Mouse (Mus musculus) A20 (cell line): ENCODE results near the gene Fcho2.

ENCODE experiments used
- DNase-seq: peaks from one replicate; pipeline ENCODE4 v3.0.0-alpha.2; 2011; ENCODE audit warnings: low read depth, low spot score

Gene Fcho2

DNA sequence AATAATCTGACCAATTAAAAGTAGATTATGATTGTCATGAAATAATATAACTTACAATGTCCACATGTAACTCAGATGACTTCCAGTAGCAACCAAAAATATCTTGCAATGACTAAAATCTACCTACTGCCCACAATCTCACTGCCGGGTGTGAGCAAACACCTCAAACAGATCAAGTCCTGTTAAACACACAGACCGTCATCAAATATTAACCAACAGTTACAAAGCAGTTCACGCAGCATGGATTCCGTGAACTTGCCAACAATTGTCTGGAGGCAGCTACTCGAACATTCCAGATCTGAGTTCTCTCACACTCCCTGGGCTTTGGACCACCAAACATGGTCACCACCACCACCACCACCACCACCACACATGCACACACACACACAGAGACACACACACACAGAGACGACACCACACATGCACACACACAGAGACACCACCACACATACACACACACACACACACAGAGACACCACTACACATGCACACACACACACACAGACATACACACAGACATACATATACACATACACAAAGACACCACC, 99.7 kb downstream of the Fcho2 start:
- no peak for DNase-seq

DNA sequence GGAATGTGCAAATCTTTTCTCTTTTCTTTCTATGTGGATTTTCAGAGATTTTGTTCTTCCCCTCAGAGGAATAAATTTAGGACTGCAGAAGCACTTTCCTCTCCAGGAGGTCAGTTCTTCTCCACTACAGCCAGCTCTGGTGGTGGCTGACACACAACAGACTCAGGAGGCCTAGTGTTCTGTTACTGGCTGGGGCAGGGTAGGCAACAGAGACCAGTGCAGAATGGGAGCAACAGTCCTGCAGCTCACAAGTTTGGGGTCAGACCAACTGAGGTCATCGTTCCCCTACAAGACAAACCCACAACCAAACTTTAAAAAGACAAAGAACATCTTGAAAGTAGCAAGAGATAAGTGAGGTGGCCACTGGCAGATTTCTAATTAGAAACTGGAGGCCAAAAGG, 104.6 kb downstream of the Fcho2 start:
- no peak for DNase-seq

DNA sequence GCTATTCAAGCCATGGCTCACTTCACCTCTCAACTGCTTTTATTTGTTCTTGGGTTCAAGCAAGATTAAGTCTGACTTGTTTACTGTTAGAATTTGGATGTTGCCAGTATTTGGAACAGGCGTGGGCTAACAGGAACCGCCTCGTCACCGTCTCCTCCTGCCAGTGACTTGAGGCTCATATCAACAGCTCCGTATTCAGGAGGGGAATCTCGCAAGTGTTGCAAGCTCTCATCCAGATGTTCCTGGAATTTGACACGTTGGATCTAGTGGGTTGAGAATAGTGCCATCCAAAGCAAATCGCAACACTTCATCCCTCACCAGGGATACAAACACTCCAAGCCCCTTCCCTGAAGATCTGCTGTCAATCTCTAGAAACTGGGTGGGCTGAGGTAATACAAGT, 105.0 kb downstream of the Fcho2 start:
- DNase-seq: no peak

DNA sequence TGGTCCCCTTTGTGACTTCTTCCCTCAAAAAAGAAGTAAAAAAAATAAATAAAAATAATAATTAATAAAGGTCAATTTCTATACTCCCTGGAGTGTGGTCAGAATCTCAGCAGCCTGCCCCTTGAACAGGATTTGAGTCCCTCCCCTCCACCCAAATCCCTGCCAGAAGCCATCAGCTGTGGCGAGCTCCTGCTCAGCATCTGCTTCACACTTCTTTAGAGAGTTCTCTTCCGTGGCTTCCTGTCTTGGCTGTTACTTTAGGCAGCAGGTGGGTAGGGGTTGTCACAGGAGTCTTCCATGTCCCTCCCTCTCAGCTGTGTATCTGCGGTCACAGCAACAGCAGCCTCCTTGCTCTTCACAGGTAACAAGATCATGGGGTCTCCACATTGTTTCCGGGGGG, 109.7 kb downstream of the Fcho2 start:
- no peak for DNase-seq

DNA sequence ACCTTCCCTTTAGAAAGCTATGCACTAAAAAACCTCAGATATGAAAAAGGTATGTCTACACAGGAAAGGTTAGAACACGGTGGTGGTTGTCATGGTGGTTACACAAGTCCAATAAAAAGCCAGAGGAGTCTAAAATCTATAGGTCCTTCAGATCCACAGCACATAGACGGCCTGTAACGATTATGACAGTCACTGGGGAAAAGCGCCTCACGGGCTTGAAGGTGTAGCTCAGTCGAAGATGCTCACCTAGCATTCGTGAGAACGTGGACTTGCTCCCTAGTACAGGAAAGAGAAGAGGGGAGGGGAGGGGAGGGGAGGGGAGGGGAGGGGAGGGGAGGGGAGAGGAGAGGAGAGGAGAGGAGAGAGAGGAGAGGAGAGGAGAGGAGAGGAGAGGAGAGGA, 111.5 kb downstream of the Fcho2 start:
- DNase-seq: no peak

DNA sequence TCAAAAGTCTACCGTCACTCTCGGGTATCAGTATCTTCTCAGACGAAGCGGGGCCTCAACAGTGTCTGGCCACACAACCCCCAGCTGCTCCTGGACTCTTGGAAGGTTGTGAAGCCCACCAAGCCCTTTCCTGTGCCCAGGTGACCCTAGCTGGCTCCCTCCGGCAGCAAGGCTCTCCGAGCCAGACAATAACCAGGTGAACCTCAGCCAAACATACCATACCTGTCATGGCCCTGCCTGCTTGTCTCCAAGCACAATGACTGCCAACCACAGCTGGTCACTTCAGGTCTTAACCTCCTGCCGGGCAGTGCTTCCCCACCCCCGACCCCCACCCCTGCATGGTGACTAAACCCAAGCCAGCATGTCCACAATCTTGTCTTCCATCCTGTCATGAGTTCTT, 112.9 kb downstream of the Fcho2 start:
- no peak for DNase-seq

DNA sequence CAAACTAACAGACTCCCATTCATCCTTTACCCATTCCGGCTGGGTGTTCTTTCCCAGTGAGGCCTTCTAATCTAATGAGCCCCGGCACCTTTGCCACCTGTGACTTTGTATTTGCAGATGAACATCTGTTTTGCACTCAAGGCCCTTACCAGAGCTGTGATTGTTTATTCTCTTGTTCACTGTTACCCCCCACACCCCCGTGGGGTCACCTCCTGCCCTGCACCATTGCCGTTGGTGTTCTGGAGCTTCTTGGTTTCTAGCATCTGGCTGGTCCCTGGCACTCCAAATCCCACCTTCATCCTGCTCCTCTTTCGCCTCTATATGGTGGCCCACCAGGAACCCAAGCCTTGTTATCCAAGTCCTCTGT, 114.0 kb downstream of the Fcho2 start:
- DNase-seq: no peak

DNA sequence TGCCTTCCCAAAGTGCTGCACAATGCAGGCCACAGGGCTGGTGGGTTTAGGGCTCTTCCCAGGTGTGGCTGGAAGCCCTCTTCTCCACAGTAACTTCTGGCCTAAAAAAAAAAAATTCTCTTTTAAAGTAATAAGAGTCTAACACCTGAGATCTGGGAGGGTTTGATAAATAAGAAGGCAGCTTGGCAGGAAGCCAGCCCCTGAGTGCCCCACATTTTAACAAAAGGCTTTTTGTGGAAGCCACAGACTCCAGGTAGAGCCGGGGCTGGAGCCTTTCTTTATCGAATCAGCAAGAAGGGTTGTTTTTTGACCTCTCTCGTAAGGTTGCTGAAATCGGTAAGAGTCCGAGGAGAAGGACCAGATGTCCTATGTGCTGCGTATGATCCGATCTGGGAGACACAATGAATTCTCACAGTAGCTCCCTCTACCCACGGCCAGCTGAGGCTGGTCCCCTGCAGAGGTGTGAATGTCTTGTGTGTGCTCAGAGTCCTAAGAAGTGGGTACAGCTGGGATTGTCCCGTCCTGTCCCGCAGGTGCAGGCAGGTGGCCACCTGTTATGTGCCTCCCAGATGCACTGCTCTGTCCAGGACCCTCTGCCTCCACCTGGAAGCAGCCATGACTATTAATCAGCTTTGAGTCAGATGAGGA, 114.5 kb downstream of the Fcho2 start:
- no peak for DNase-seq

DNA sequence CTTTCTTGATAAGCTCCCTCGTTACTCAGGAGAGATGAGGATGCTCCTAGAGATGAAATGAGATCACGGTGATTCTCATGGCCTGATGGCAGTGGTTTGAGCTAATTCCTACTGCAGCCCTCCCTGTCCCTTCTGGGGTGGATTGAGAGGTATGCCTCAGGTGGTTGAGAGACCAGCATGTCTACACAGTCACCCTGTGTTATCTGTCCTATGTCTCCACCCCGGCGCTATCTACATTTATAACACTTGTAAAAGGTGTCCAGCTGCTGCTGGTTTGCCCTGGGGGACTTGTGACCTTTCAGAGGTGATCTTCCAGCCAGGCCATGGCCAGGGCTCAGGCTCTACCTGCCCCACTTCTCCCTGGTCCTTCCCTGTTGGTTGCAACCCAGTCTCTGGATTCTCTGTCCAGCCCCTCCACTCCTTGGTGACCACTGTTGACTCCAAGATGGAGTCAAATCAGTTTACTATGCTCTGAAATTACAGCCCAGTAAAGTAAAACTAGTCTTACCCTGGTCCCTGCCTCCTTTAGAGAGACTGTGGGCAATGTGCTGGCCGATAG, 115.2 kb downstream of the Fcho2 start:
- no peak for DNase-seq

DNA sequence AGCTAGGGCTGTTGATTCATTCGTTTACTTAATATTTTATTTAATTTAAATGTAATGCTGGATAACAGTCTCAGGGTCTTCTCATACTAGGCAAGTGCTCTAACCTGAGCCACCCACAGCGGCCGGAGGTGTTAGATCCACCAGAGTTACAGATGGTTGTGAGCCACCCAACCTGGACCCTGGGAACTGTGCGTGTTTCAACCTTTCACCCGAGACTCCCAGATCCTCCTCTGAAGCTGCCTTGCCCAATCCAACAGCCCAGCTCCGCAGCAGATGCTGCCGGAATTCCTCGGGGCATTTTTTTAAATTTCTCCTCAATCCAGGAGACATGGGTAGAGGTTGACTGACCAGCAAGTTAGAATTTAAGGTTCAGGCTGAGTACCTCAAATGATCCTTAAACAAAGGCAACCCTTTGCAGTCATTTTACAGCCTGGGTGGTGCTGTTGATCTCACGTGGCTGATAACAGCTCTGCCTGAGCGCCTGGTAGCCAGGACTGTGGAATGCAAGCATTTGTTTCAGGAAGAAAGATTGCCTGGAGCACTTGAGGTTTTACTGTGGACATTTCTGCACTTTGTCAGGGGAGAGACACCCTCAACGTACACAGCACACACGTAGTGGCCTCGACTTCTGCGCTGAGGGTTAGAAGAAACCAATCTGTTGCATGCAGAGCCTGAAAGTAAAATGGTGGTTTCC, 116.1 kb downstream of the Fcho2 start:
- no peak for DNase-seq

DNA sequence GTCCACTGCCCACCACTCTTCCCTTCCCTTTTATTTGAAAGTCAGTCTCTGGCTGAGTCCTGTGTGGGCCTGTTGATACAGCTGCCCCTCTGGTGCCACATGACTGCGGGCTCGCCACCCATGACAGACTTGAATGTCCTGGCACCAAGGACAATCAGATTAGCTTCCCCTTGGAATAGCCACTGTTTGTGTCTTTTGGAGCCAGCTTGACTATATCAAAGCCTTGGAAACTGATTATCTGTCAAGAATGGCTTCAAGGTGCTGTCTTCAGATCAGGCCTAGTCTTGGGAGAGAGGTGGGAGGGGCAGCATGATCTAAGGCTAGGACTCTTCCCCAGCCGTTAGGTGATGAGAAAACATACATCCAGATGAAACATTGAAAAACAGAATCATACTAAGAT, 118.5 kb downstream of the Fcho2 start:
- DNase-seq: no peak

DNA sequence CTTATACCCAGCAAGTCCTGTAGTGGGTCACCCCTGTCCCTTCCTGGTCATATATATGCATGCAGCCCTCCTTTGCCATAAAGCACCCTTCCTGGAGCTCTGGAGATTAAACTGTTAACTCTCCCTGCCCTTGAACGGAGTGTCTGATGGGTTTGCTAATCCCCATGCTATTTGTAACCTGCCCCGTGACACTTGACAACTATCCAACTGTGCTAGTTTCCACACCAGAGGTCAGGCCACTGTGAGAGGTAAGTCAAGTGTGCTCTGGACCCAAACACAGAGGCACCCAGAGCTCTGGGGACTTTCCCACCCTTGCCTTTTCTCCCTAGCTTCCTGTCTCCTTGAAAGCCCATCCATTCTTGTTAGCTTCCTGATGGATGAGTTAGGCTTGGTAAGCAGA, 119.7 kb downstream of the Fcho2 start:
- DNase-seq: no peak

DNA sequence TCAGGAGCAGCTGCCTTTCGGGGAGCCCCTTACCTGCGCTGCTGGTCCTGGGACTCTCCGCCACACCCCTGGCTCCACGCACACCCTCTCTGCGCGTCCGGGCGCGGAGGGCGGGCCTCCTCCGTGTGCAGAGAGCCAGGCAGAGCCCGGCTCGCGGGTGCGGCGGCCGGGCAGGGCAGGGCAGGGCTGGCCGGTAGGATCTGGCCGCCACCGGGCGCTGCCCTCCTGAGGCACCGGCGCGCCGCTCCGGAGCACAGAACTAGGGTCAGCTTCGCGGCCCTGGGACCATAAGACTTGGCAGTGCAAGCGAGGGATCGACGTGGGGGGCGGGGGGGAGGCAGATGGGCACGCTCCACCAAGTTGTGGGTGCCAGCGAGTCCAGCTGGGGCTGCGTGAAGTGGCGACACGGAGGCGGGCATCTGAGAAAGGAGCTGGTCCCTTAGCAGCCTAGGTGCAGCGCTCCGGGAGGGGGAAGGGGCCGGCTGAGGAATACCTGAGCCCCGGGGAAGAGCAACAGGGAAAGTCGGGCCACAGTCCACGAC, 120.4 kb downstream of the Fcho2 start, which contains the start of gene Tmem171:
Gene Tmem171, minus strand, starts transcription at position 62 of the 542 bp plus-strand sequence.
- DNase-seq: no peak

DNA sequence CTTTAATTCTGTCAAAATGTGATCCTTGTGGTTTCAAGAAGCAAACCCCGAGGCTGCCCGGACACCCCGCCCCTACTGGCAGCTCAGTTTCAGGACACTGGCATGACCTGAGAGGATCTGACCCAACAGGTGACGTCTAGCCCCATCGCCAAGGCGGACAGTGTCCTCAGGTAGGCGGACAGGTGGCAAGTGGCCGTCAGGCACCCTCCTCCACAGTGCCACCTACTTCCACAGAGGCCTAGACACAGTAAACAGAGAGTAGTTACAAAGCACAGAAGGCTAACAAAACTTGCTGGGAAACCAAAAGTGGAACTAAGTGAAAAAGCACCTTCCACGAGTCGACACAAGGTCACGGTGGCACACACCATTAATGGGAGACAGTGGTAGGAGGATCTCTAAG, 121.9 kb downstream of the Fcho2 start:
- DNase-seq: peak; percentile 76

DNA sequence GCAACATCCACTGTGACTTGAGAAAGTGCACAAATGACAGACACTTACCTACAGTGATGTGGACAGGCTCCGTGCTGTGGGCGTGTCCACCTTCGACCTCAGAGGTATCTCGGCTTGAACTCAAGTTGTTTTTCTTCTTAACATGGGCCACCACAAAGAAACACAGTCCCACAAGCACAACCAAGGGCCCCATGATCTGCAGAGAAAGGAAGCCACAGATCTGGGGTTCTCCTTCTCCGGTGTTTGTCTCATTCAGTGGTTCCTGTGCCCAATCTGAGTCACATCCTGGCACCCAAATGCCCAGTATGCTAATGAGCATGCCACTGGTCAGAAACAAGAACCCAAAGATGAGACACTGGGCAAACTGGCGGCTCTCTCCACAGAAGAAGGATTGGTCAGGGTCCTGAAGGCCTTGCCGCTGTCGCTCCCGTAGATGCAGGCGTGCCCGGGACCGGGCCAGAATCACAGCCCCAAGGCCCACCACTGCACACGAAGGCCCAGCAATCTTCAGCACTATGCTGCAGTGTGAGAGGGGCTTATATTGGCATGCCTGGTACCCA, 123.2 kb downstream of the Fcho2 start:
- DNase-seq: no peak

DNA sequence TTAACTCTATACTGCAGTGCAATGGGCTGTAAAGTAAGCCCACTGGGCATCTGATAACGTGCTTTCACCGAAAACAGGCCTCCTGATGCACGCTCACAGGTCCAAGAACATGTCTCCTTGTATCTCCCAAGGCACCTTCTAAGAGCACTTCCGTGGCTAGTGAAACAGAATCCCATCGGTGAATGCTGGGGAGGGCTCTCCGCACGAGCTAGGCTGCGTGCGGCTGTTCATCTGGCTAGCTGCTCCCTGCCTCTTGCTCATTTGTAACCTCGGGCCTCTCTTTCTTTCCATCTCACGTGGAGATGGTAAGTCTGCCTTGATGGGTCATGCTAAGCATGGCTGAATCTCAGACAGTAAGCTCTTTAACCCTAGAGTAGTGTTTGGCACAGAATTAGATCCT, 124.4 kb downstream of the Fcho2 start:
- DNase-seq: no peak

DNA sequence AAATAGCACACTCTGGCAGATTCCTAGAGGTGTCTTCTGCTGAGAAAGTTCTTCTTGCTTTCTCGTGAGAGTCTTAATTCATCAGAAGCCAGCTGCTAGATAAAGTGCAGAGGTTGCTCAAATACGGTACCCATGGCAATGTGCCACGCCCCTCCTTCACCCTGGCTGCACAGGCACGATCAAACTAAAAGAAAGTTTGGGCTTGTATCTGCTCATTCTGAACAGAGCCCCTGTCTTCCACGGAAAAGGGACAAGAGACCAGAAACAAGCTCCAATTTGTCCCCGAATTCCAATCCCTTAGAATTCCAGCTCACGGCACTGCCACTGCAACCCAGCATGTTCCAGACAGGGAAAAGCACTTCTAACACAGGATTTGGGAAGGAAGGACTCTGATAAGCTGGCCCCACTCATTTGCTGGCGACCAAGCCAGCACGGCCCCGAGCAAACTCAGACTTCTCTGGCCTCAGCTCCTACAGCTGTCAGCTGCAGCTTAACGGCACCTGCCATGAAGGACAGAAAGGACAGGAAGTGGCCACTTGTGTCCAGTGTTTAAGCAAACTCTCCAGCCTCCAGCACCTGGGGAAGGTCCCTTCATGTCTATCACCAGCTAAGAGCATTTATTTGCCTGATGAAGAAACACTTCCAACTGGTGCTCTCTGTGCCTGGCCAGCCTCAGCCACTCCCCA, 125.5 kb downstream of the Fcho2 start:
- no peak for DNase-seq

DNA sequence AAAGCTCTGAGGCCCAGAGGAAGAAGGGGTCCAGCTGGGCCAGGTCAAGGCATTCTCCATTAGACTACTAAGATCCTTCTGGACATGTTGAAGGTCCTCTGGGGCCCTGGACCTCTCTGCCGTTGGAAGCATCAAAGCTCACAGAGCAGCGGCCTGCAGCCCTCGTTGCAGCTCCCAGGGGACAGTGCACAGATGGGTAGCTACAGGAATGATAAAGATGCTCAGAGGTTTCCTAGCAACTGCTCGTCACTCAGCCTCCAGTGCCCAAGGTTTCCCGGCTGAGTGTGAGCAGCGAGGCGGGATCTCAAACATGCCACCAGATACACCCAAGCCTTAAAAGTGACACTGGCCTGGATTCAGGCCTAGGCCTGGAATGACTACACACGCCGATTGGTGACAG, 127.3 kb downstream of the Fcho2 start:
- no peak for DNase-seq

DNA sequence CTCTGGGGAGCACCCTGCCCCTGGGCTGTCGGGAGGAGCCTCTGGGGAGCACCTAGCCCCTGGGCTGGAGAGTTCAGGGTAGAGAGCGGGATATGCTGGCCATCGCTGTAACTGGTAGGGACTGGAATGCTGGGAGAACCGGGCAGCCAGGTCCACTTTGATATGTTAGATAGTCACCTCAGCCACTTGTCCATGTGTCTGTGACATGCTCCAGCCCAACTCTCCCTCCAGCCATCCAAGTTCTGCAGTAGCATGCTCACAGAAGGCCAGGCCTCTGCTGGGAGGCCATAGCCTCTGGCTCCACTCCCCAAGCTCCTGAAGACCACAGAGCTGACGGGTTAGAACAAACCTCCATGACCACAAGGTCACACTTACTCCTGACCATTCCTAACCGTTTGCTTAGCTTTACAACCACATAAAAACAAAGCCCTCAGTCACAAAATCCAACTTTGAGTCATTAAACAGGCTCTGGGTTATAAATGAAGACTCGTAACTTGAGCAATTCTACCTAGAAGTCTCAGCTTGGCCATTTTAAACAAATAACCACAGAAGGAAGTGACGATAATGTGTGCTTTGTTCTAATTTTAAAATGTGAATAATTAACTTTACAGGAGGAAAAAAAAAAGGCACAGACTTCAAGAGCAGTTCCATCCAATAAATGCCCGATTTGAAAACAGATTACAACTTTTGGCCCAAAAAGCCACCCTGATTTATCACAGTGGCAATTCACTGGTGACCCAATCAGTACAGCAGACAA, 130.9 kb downstream of the Fcho2 start:
- DNase-seq: no peak

DNA sequence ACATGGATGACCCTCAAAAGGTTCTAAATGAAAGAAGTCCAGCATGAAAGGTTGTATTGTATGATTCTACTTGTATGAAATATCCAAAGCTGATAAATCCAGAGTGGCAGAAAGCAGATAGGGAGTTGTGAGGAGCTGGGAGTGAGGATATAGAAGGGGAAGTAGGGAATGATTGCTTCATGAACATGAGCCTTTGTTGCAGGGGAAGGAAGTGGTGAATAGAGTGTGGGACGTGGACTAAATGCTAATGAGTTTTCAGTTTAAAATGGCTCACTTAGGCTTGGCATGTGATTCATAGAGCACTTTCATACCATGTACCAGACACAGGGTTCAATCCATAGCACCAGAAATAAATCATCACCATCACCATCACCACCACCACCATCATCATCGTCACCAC, 131.8 kb downstream of the Fcho2 start:
- DNase-seq: no peak

DNA sequence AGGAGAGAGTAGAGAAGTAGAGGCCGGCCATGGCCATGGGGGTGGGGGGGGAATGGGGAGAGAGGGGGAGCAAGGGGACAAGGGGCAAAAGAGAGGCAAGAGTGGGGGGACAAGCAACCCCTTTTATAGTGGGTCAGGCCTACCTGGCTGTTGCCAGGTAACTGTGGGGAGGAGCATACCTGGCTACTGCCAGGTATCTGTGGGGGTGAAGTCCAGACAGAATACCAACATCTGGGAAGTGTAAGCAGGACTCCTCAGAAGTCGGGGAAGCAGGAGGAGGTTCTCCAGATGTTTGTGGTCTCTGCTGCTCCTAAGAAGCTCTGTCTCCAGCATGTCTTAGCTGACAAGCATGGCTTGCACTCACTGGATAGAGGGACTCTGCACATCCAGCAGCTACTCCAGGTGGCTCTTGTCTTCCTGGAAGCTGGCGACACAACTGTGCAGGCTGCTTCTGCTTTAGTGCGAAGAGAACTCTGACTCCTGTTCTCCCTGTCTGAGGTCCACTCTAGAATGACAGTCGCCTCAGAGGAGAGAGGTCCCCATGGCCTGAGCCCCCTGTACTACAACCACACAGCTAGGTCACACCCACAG, 134.7 kb downstream of the Fcho2 start:
- no peak for DNase-seq
